Mouse (Mus musculus): Measurements from ENCODE around the gene Smpd2. TPM values are rescaled to one million over a fixed set of nuclear protein-coding genes. Genes with fewer than 3 reads are reported as not detected.

Smpd2 gene
- polyA plus RNA-seq (2016; fragmentation: Nextera tagmentation; extraction: Ambion mirVana): 42.7 and 45.6 TPM in 2 replicates

GRCm38 (mm10) chr10:41489708-41490517 lies at the start of gene Smpd2, which contains the start of gene Ppil6:
Gene Smpd2, minus strand, starts transcription at chr10:41490369.
Gene Ppil6, plus strand, starts transcription at chr10:41490439.
- ATAC-seq (ENCODE audit: insufficient number of reproducible peaks, low FRiP score): peak; percentile 95
- Histone ChIP-seq H3K27me3 (replicated peaks) (no peaks in the 10 kb centered on the region), H3K36me3 (peaks cover 38% of the 10 kb centered on the region), H3K9ac (peak within 1 kb of the TSS; percentile 88), H3K4me3 (peak within 1 kb of the TSS; percentile 73), H3K27ac (ENCODE audit: poor library complexity, severe bottlenecking) (peak within 1 kb of the TSS; percentile 68), H3K9me3 (replicated peaks) (no peaks in the 10 kb centered on the region), H3K4me1 (replicated peaks) (peaks cover 24% of the 10 kb centered on the region), H3K4me2 (peak within 1 kb of the TSS; percentile 95)
- WGBS: under 1% methylated on average over 50 of the region's 50 CpGs

GRCm38 (mm10) chr10:41538986-41539385 lies 48.8 kb upstream of the Smpd2 start:
- H3K4me3 ChIP-seq: no peak overlapping the region
- no peaks in the 10 kb centered on the region for H3K27me3 ChIP-seq (replicated peaks)
- 92% methylated on average over 4 of the region's 4 CpGs for WGBS
- H3K4me1 ChIP-seq (replicated peaks): no peaks in the 10 kb centered on the region
- no peak overlapping the region for H3K4me2 ChIP-seq
- H3K27ac ChIP-seq (ENCODE audit: poor library complexity, severe bottlenecking): no peak overlapping the region
- H3K9me3 ChIP-seq (replicated peaks): no peaks in the 10 kb centered on the region
- no peak for ATAC-seq (ENCODE audit: insufficient number of reproducible peaks, low FRiP score)
- H3K9ac ChIP-seq: no peak overlapping the region
- peaks cover 45% of the 10 kb centered on the region for H3K36me3 ChIP-seq

GRCm38 (mm10) chr10:41537983-41538330 lies 47.8 kb upstream of the Smpd2 start:
- no peaks in the 10 kb centered on the region for H3K27me3 ChIP-seq (replicated peaks)
- H3K4me2 ChIP-seq: no peak overlapping the region
- no peak for ATAC-seq (ENCODE audit: insufficient number of reproducible peaks, low FRiP score)
- no peak overlapping the region for H3K9ac ChIP-seq
- WGBS: 88% methylated on average over 3 of the region's 3 CpGs
- H3K36me3 ChIP-seq: peaks cover 55% of the 10 kb centered on the region
- no peak overlapping the region for H3K4me3 ChIP-seq
- H3K9me3 ChIP-seq (replicated peaks): no peaks in the 10 kb centered on the region
- no peaks in the 10 kb centered on the region for H3K4me1 ChIP-seq (replicated peaks)
- no peak overlapping the region for H3K27ac ChIP-seq (ENCODE audit: poor library complexity, severe bottlenecking)

GRCm38 (mm10) chr10:41537226-41537982 lies 47.2 kb upstream of the Smpd2 start:
- no peak overlapping the region for H3K4me2 ChIP-seq
- no peak overlapping the region for H3K27ac ChIP-seq (ENCODE audit: poor library complexity, severe bottlenecking)
- WGBS: 87% methylated on average over 4 of the region's 4 CpGs
- peaks cover 60% of the 10 kb centered on the region for H3K36me3 ChIP-seq
- H3K9ac ChIP-seq: no peak overlapping the region
- no peaks in the 10 kb centered on the region for H3K27me3 ChIP-seq (replicated peaks)
- H3K4me3 ChIP-seq: no peak overlapping the region
- no peaks in the 10 kb centered on the region for H3K4me1 ChIP-seq (replicated peaks)
- no peaks in the 10 kb centered on the region for H3K9me3 ChIP-seq (replicated peaks)
- ATAC-seq (ENCODE audit: insufficient number of reproducible peaks, low FRiP score): no peak

- Histone ChIP-seq H3K4me3 (no peak overlapping the region), H3K9me3 (replicated peaks) (no peaks in the 10 kb centered on the region), H3K4me1 (replicated peaks) (no peaks in the 10 kb centered on the region), H3K27ac (ENCODE audit: poor library complexity, severe bottlenecking) (no peak overlapping the region), H3K4me2 (no peak overlapping the region), H3K36me3 (peaks cover 61% of the 10 kb centered on the region), H3K27me3 (replicated peaks) (no peaks in the 10 kb centered on the region), H3K9ac (no peak overlapping the region)
- ATAC-seq (ENCODE audit: insufficient number of reproducible peaks, low FRiP score): no peak
- 94% methylated on average over 1 of the region's 1 CpGs for WGBS
Measured at GRCm38 (mm10) chr10:41536714-41537113, 46.5 kb upstream of the Smpd2 start.

GRCm38 (mm10) chr10:41535991-41536390 lies 45.8 kb upstream of the Smpd2 start:
- no peaks in the 10 kb centered on the region for H3K9me3 ChIP-seq (replicated peaks)
- no peak overlapping the region for H3K4me2 ChIP-seq
- no peak for ATAC-seq (ENCODE audit: insufficient number of reproducible peaks, low FRiP score)
- H3K36me3 ChIP-seq: peaks cover 67% of the 10 kb centered on the region
- no peak overlapping the region for H3K4me3 ChIP-seq
- no peak overlapping the region for H3K9ac ChIP-seq
- no peaks in the 10 kb centered on the region for H3K4me1 ChIP-seq (replicated peaks)
- no peak overlapping the region for H3K27ac ChIP-seq (ENCODE audit: poor library complexity, severe bottlenecking)
- no peaks in the 10 kb centered on the region for H3K27me3 ChIP-seq (replicated peaks)
- 92% methylated on average over 2 of the region's 2 CpGs for WGBS

GRCm38 (mm10) chr10:41529972-41530371 lies 39.8 kb upstream of the Smpd2 start:
- no peak for ATAC-seq (ENCODE audit: insufficient number of reproducible peaks, low FRiP score)
- Histone ChIP-seq H3K4me2 (no peak overlapping the region), H3K9me3 (replicated peaks) (no peaks in the 10 kb centered on the region), H3K36me3 (peaks cover 68% of the 10 kb centered on the region), H3K4me1 (replicated peaks) (no peaks in the 10 kb centered on the region), H3K9ac (no peak overlapping the region), H3K4me3 (no peak overlapping the region), H3K27ac (ENCODE audit: poor library complexity, severe bottlenecking) (no peak overlapping the region), H3K27me3 (replicated peaks) (no peaks in the 10 kb centered on the region)
- 88% methylated on average over 5 of the region's 5 CpGs for WGBS

GRCm38 (mm10) chr10:41525696-41526095 lies 35.5 kb upstream of the Smpd2 start:
- Histone ChIP-seq H3K27me3 (replicated peaks) (no peaks in the 10 kb centered on the region), H3K36me3 (peaks cover 49% of the 10 kb centered on the region), H3K9me3 (replicated peaks) (no peaks in the 10 kb centered on the region), H3K4me1 (replicated peaks) (peaks cover 9% of the 10 kb centered on the region), H3K9ac (no peak overlapping the region), H3K4me3 (no peak overlapping the region), H3K4me2 (no peak overlapping the region), H3K27ac (ENCODE audit: poor library complexity, severe bottlenecking) (no peak overlapping the region)
- ATAC-seq (ENCODE audit: insufficient number of reproducible peaks, low FRiP score): no peak
- 84% methylated on average over 1 of the region's 1 CpGs for WGBS

GRCm38 (mm10) chr10:41523386-41523785 lies 33.2 kb upstream of the Smpd2 start:
- ATAC-seq (ENCODE audit: insufficient number of reproducible peaks, low FRiP score): no peak

GRCm38 (mm10) chr10:41520410-41520673 lies 30.2 kb upstream of the Smpd2 start:
- ATAC-seq (ENCODE audit: insufficient number of reproducible peaks, low FRiP score): no peak
- Histone ChIP-seq H3K4me2 (peak overlapping the region; percentile 83), H3K9me3 (replicated peaks) (no peaks in the 10 kb centered on the region), H3K27me3 (replicated peaks) (no peaks in the 10 kb centered on the region), H3K9ac (peak overlapping the region; percentile 97), H3K4me1 (replicated peaks) (peaks cover 11% of the 10 kb centered on the region), H3K4me3 (peak overlapping the region; percentile 89), H3K27ac (ENCODE audit: poor library complexity, severe bottlenecking) (no peak overlapping the region), H3K36me3 (peaks cover 14% of the 10 kb centered on the region)
- 3% methylated on average over 5 of the region's 5 CpGs for WGBS

More at GRCm38 (mm10) chr10:41523386-41523785, 33.2 kb upstream of the Smpd2 start:
- Histone ChIP-seq H3K36me3 (peaks cover 34% of the 10 kb centered on the region), H3K4me3 (no peak overlapping the region), H3K9ac (no peak overlapping the region), H3K9me3 (replicated peaks) (no peaks in the 10 kb centered on the region), H3K4me1 (replicated peaks) (peaks cover 11% of the 10 kb centered on the region), H3K27ac (ENCODE audit: poor library complexity, severe bottlenecking) (no peak overlapping the region), H3K4me2 (no peak overlapping the region), H3K27me3 (replicated peaks) (no peaks in the 10 kb centered on the region)
- WGBS: 90% methylated on average over 3 of the region's 3 CpGs

GRCm38 (mm10) chr10:41519640-41520409 lies 29.7 kb upstream of the Smpd2 start:
- H3K9me3 ChIP-seq (replicated peaks): no peaks in the 10 kb centered on the region
- peak overlapping the region; percentile 89 for H3K4me3 ChIP-seq
- peaks cover 14% of the 10 kb centered on the region for H3K36me3 ChIP-seq
- WGBS: under 1% methylated on average over 65 of the region's 65 CpGs
- H3K27me3 ChIP-seq (replicated peaks): no peaks in the 10 kb centered on the region
- peak overlapping the region; percentile 73 for H3K4me2 ChIP-seq
- peak; percentile 62; the same call in 1 of the 2 replicates for ATAC-seq (ENCODE audit: insufficient number of reproducible peaks, low FRiP score)
- H3K27ac ChIP-seq (ENCODE audit: poor library complexity, severe bottlenecking): peak overlapping the region; percentile 97
- peaks cover 11% of the 10 kb centered on the region for H3K4me1 ChIP-seq (replicated peaks)
- peak overlapping the region; percentile 97 for H3K9ac ChIP-seq
